Mouse (Mus musculus) urinary bladder, postnatal 25 days (tissue): ENCODE data around the gene Dnajc14.
"Not testable (repeated sequence)": the region's sequence is repeated elsewhere in the genome, so short reads cannot be mapped to it uniquely, and the experiment has no call there.

Experiments
- DNase-seq: peaks from one replicate; pipeline ENCODE4 v3.0.0; 2022; ENCODE audit warnings: low spot score

Gene Dnajc14

GRCm38 (mm10) chr10:128821358-128822056 is 17.6 kb downstream of the Dnajc14 start, which contains the start of gene Ormdl2:
Gene Ormdl2, minus strand, starts transcription at chr10:128821645.
- peak; percentile 96 for DNase-seq

- DNase-seq, result no peak
These were observed 18.3 kb downstream of the Dnajc14 start for GRCm38 (mm10) chr10:128822135-128822534.

GRCm38 (mm10) chr10:128823087-128823486 is 19.2 kb downstream of the Dnajc14 start:
- not testable (repeated sequence) for DNase-seq

DNA sequence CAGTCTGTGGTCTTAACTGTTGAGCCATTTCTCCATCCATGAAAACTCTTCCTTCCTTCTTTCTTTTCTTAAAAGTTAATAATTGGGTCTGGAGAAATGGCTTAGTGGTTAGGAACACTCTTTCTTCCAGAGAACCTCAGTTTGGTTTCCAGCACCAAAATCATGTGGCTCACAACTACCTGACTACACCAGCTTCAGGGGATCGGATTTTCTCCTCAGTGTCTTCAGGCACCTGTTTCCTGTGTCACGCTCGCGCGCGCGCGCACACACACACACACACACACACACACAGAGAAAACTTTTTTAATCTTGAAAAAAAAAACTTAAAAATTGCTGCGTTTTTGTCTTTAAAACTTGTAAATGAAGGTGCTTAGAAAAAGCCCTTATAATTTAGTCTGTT is 20.0 kb downstream of the Dnajc14 start:
- no peak for DNase-seq

- DNase-seq, result no peak
These were observed 33.5 kb downstream of the Dnajc14 start for GRCm38 (mm10) chr10:128837400-128837799.

DNA sequence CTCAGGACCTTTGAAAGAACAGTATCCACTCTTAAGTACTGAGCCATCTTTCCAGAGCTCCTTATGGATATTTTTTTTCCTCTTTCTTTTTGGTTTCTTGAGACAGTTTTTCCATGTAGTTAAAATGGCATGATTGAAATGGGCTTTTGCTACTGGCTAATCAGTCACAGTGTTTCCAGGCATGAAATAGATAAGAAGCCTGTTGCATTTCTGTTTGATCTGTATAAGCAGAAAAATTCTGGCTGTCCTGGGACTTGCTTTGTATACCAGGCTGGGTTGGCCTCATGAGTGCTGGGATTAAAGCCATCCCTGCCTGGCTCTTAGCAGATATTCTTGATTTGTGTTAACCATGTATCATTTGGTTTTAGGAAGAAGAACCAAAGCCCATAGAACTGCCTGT is 35.6 kb downstream of the Dnajc14 start:
- DNase-seq, result no peak

DNA sequence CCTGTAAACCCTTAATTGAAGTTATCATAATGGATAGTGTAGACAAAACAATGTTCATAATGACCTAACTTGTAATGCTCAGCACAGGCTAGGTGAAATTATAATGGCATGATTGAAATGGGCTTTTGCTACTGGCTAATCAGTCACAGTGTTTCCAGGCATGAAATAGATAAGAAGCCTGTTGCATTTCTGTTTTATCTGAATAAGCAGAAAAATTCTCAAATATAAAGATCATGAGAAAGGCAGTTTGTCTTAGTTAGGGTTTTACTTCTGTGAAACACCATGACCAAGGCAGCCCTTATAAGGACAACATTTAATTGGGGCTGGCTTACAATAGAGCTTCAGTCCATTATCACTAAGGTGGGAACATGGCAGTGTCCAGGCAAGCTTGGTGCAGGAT is 36.8 kb downstream of the Dnajc14 start:
- DNase-seq, result no peak

DNA sequence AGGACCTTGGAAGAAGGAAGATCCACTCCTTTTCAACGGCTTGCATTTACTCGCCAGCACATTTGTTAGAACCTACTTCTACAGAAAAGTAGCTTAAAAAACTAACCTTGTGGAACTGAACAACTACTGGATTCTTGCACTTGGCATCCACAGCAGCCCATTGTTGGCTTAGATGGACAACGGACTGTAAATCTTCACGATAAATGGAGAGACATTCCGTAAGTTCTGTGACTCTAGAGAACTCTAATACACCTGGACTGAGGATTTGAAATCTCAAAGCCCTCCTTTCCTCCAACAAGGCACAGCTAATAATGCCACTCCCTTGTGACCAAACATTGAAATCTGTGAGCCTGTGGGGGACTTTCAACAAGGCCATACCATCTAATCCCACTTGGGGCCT is 39.4 kb downstream of the Dnajc14 start:
- DNase-seq, result no peak

GRCm38 (mm10) chr10:128845516-128845915 is 41.7 kb downstream of the Dnajc14 start:
- DNase-seq, result no peak

DNA sequence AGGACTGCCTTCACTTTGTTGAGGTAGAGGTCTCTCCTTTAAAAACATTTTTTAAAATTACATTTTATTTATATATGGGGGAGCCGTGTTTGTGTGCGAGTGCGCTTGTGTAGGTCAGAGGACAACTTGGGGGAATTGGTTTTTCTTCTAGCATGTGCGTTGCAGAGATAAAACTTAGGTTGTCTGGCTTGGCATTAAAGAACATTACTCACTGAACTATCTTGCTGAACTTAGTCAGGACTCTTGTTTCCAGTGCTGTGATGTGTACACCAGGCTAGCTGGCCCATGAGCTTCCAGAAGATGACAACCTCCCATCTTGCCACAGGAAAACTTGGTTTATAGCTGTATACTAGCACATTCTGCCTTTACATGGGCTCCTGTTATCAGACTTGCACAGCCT is 42.8 kb downstream of the Dnajc14 start:
- no peak for DNase-seq

- no peak for DNase-seq
These were observed 44.6 kb downstream of the Dnajc14 start for GRCm38 (mm10) chr10:128848426-128848825.

DNA sequence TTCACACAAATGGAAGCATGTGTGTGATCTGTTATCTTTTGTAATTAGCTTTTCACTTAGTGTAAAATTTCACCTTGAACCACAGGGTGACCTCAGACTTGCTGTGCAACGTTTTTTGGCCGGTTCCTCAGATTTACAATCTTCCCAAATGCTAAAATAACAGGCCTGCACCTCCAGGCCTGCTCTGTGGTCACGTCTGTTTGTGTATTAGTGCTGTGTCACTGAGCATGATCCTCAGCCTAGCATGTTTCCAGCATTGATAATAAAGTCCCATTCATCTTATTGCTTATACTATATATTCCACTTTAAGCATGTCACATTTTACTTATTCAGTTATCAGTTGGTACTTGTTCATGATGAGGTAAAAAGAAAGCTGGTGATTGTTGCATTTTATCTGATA is 46.5 kb downstream of the Dnajc14 start:
- DNase-seq, result no peak

DNA sequence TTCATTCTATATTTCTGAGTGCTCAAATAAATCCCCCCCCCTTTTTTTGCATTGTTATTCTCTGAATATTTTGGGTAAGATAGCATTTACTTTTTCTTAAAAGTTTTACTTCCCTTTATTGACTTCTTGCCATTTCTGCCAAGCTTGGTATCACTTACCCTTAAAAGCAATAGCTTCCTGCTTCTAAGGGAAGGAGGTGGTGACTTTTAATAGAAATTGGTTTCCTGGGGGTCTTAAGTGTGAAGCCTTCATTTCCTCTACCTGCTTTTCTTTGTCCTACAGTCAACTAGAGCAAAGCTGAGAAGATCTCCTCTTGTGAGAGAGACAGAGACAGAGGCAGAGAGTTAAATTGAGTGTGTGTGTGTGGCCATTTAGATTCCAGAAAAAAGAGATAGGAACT is 57.3 kb downstream of the Dnajc14 start:
- no peak for DNase-seq

DNA sequence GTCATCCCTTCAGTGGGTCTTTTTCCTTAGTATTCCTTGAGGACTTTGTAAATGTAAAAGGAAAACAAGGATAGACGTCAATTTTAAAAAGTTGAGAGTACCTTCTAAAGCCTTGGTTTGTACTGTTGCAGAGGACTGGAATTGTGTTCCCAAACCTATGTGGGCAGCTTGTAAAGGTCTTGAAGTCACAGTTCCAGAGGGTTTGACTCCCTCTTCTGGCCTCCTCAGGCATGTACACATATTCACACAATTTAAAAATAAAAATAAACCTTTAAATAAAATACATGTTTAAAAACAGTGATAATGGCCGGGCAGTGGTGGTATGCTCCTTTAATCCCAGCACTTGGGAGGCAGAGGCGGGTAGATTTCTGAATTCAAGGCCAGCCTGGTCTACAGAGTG is 62.2 kb downstream of the Dnajc14 start:
- DNase-seq, result no peak

DNA sequence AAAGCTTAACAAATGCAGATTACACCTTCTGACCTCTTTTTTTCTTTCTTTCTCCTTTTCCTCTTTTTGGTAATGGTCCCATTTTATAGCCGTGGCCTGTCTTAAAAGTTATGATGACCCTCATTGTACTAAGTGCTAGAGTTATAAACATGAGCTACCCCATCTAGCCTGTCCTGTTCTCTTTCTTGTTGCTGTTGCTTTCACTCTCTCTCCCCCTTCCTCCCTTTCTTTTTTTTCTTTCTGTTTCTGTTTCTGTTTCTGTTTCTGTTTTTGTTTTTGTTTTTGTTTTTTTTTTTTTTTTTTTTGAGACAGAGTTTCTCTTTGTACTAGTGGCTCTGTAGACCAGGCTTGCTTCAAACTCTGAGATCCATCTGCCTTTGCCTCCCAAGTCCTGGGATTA is 62.7 kb downstream of the Dnajc14 start:
- DNase-seq, result no peak
